Mouse (Mus musculus): ENCODE measurements around the gene Arhgef1.

Arhgef1 gene

DNA sequence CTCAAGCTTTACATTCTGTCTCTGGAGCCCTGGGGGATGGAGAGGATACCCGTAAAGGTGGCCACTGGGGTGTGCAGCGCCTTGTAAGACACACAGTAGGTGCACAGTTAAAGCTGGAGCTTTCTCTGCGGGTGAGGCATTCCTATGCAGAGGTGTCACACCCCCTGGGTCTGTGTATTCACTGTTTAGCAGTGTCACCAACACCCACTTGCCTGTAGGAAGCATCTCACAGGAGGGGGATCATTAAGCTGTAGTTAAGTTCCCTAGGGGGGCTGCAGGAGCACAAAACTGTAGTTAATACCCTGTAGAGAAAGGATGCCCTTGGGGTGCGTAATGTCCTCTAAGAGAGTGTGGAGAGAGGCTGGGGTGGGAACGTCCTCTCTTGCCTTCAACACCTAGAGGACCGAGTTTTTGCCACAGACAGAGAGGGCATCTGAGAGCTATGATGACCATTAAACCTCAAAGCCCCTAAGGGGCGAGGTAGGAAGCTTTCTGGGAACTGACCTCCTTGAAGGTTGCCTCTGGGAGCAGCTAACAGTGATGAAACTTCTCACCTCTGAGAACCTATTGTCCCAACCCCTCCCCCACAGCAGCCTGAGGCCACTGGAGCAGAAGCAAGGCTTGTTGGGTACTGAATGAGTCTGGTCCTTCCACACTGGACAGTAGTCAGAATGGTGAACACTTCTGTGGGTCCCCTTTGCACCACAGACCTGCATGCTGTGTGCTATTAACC is 44.8 kb downstream of the Arhgef1 start:
- DNase-seq: no peak

- no peak for DNase-seq
Measured at GRCm38 (mm10) chr7:24948774-24949173, 46.1 kb downstream of the Arhgef1 start.

GRCm38 (mm10) chr7:24949958-24950623 is 47.4 kb downstream of the Arhgef1 start:
- peak; percentile 25 for DNase-seq

- no peak for DNase-seq
Measured at GRCm38 (mm10) chr7:24953966-24954365, 51.3 kb downstream of the Arhgef1 start.

DNA sequence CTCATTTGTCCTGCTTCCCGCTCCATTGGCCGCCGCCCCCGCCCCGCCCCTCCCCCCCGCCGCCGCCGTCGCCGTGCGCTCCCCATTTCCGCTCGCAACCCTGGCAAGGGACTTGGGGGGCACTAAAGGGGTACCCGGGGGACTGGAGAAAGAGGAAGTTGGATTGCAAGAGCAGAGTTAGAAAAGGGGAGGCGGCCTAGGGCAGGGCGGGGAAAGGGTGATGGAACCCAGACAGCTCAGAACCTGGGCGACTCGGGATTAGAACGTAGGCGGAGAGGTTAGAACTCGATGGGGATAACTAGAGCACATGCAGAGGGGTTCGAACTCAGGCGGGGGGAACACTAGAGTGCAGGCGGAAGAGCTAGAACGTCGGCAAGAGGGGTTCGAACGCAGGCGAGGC is 51.7 kb downstream of the Arhgef1 start:
- DNase-seq: no peak

GRCm38 (mm10) chr7:24955226-24955625 is 52.5 kb downstream of the Arhgef1 start:
- DNase-seq: no peak

DNA sequence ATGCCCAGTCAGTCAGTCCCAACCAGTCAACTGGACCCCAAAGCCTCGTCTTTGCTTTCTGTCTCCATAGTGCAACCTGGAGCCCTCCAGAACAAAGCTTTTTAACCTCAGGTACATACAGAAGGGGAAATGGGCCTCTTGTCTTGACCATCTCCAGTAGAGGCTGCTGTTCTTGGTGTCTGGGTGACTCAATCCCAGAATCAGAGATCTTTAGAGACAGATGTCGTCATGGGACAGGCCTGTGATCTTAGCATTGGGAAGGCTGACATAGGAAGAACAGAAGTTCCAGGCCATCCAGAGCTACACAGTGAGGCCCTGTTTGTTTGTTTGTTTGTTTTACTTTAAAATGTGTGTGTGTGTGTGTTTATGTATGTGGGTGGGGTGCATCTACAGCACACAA is 61.6 kb downstream of the Arhgef1 start:
- no peak for DNase-seq

GRCm38 (mm10) chr7:24964897-24965535 is 62.3 kb downstream of the Arhgef1 start:
- DNase-seq: peak; percentile 70

GRCm38 (mm10) chr7:24967966-24968365 is 65.3 kb downstream of the Arhgef1 start:
- no peak for DNase-seq

DNA sequence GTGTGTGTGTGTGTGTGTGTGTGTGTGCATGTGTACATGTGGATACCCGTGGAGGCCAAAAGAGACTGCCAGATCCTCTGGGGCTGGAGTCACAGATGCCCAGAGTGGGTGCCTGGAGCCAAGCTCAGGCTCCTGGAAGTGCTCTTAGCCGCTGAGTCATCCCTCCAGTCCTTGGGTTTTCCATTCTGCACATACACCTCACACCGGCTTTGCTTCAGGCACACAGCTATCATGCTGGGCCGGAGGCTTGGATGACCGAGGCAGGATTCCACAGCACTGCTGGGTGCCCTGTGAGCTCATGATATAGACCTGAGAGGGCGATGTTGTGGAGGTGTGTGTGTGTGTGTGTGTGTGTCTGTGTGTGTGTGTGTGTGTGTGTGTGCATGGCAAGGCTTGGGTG is 65.8 kb downstream of the Arhgef1 start:
- no peak for DNase-seq

DNA sequence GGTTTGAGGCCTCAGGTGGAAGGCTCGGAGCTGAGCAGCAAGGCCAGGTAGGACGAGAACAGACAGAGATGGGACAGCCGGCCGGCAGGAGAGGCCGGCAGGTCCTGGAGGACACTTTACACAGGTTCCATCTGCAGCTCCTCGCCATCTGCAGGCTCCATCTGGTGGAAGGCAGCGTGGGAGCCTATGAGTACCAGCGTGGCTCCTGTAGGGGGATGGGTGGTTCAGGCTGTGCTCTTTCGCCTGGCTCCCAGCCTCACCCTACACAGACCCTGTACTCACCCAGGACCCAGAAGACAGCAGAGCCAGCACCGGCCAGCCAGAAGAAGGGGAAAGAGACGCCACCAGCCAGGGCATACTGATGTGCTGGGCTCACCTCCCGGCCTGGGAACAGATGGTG is 67.1 kb downstream of the Arhgef1 start:
- DNase-seq: peak; percentile 78

GRCm38 (mm10) chr7:24970341-24970740 is 67.6 kb downstream of the Arhgef1 start:
- no peak for DNase-seq

GRCm38 (mm10) chr7:24971261-24971971 is 68.7 kb downstream of the Arhgef1 start:
- no peak for DNase-seq

DNA sequence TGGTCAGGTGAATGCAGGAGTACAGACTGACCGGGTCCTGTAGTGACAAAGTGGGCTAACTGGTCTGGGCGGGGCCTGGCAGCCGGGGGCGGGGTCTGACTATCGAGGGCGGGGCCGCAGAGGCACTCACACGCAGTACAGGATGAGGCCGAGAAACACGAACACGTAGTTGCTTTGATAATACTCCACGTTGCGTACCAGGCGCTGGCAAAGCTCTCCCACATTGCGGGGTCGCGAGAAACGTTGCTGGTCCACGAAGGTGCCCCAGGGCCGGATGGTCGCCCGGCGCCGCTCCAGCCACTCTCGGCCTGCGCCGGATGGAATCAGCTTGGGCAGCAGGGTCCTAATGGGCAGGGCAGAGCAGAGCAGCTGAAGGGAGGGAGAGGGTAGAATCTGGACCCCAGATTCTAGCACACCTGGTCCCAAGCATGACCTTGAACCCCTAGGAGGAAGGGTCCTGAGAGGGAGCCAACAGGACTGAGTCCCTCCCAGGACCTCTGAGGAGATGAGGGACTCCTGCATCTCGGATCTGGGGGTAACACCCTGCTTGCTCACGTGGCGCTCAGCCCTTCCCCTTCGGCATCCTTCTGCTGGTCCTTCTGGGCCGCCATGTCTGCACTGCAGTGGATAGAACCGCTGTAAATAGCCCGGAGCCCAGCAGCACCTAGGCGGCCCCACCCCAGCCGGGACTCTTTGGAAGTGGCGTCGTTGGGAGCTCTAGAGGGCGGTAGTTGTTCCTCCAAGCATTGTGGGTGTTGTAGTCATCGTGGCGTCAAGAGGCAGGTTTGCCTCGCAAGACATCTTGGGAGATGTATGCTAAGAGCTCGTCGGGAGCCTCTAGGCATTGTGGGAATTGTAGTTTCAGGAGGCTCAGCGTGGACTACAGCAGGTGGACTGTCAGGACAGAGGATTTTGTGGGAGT is 69.5 kb downstream of the Arhgef1 start, which contains the start of gene Rabac1:
Gene Rabac1, minus strand, starts transcription at position 783 of the 922 bp plus-strand sequence.
- DNase-seq: peak; percentile 97

GRCm38 (mm10) chr7:24973208-24973607 is 70.5 kb downstream of the Arhgef1 start:
- DNase-seq: no peak

DNA sequence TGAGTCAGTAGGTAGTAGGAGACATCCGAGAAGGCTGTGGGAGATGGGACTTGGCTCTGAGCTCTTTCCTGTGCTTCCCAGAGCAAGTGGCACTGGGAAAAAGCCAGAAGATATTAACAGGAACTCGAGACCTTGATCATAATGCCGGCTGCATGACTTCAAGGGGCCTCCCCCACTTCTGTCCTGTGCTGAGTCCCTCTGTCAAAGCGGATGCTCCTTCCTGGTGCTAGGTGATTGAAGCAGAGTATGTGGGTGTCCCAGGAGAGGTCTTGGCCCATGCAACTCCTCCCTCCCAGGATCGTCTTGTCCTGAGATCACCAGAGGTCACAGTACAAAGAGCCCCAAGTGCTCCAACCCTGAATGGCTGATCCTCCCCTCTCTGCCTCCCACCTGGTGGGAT is 71.2 kb downstream of the Arhgef1 start:
- DNase-seq: no peak

DNA sequence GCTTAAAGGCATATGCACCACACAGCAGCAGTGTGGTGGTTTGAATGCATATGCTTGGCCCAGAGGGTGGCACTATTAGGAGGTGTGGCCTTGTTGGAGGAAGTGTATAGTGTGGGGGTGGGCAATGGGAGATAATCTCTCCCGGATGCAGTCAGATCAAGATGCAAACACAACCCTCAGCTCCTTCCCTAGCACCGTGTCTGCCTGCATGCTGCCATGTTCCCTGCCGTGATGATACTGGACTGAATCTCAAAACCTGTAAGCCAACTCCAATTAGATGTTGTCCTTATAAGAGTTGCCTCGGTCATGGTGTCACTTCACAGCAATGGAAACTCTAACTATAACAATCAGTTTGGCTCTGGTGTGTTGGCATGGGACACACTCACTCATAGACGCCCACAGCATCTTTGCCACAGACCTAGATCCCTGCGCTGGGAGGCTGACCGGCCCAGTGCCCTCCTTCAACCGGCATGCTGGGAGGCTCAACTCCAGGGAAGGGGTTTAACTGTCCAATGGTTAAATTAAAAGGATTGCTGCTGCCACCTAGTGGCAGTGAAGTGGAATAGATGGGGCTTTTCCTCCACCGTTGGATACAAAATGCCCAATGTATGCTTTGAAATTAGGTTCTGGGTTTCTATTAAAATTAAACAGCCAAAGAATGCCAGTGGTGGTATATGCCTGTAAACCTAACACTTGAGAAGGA is 72.3 kb downstream of the Arhgef1 start:
- DNase-seq: no peak

Data from layer of hippocampus, adult 9-11 months (tissue).